Mouse (Mus musculus) liver, adult 2 months (tissue): ENCODE data around the gene Rbfox3. TPM values are rescaled to one million over a fixed set of nuclear protein-coding genes. Genes with fewer than 3 reads are reported as not detected.

Experiments
- DNase-seq: peaks from one replicate; pipeline ENCODE4 v3.0.0-alpha.2; 2011; ENCODE audit warnings: low read depth, low spot score; ENCODE audit errors: extremely low read depth
- H3K27ac ChIP-seq: fragments of 200-500 bp; replicated peaks from 2 replicates; pipeline ENCODE4 v1.5.1; 2012; ENCODE audit warnings: low read depth, mild to moderate bottlenecking, control low read depth, inconsistent platforms, low read length; ENCODE audit not compliant: insufficient read depth
- H3K27me3 ChIP-seq: fragments of 200-500 bp; 2 replicates; pipeline ENCODE4 v1.6.1; 2012; ENCODE audit warnings: mild to moderate bottlenecking, moderate library complexity, low read length, inconsistent platforms; ENCODE audit not compliant: control insufficient read depth, insufficient read depth
- H3K36me3 ChIP-seq: fragments of 200-500 bp; 2 replicates; pipeline ENCODE4 v1.6.1; 2012; ENCODE audit warnings: low read length, inconsistent platforms; ENCODE audit not compliant: control insufficient read depth, insufficient read depth
- H3K4me1 ChIP-seq: fragments of 200-500 bp; 2 replicates; pipeline ENCODE4 v1.6.1; 2011; ENCODE audit warnings: low read length; ENCODE audit not compliant: control insufficient read depth, insufficient read depth
- H3K4me3 ChIP-seq: fragments of 200-500 bp; 2 replicates; pipeline ENCODE4 v1.5.1; 2011; ENCODE audit warnings: low read depth, mild to moderate bottlenecking, control low read depth, low read length, moderate library complexity; ENCODE audit not compliant: insufficient read depth
- H3K79me2 ChIP-seq: fragments of 200-500 bp; 2 replicates; pipeline ENCODE4 v1.6.1; 2012; ENCODE audit warnings: inconsistent platforms, mild to moderate bottlenecking, low read length, moderate library complexity; ENCODE audit not compliant: control insufficient read depth, insufficient read depth
- H3K9ac ChIP-seq: fragments of 200-500 bp; 2 replicates; pipeline ENCODE4 v1.6.1; 2012; ENCODE audit warnings: low read depth, mild to moderate bottlenecking, control low read depth, inconsistent platforms, low read length
- CTCF ChIP-seq: fragments of 200-500 bp; IDR thresholded peaks from 2 replicates; pipeline ENCODE4 v1.5.1; 2011; ENCODE audit warnings: low read depth, low read length, control low read depth
- POLR2A ChIP-seq: fragments of 200-500 bp; IDR thresholded peaks from 2 replicates; pipeline ENCODE4 v1.6.1; 2011; ENCODE audit warnings: low read length, control low read depth; ENCODE audit not compliant: insufficient read depth; ENCODE audit errors: extremely low read depth
- WGBS: fragments of 180-500 bp; shearing (Covaris S2); methylation state at CpG from one replicate; pipeline ENCODE4 v1.1.7; 2018; 5-methylcytosine and 5-hydroxymethylcytosine counted together
- polyA plus RNA-seq: library from polyadenylated mRNA; depleted of rRNA; stranded (reverse); fragments of >200 nt; gene quantifications from 2 replicates; pipeline ENCODE4 v1.2.3, GENCODE M21; 2012
- total RNA-seq: library from RNA; depleted of rRNA; stranded (reverse); fragments of >200 nt; gene quantifications from 2 replicates; pipeline ENCODE4 v1.2.3, GENCODE M21; 2014

Gene Rbfox3
- total and polyA plus RNA-seq, 2 experiments = 0.28 to 0.44 TPM

DNA sequence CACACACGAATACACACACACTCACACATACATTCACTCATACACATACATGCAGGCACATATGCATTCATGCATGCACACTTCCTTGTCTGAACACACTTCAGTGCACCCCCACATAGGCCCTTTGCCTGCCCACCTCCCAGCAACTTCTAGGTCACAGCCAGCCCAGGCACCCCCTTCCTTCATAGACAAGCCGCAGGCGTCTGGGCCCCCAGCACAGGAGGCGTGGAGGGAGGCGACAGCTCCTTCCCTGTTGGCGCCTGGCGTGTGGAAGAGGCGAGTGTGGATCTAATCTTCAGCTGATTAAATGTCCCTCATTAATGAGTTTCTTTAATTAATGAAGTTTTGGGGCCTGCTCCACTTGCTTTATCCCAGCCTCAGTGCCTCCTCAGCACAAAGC lies 381.1 kb downstream of the Rbfox3 start:
- Histone ChIP-seq H3K36me3 (no peaks in the 10 kb centered on the region), H3K4me3 (no peak overlapping the region), H3K27ac (no peak overlapping the region), H3K9ac (no peak overlapping the region), H3K27me3 (no peaks in the 10 kb centered on the region), H3K4me1 (no peaks in the 10 kb centered on the region), H3K79me2 (no peaks in the 10 kb centered on the region)
- 81% methylated on average over 8 of the region's 8 CpGs for WGBS
- no peak for TF ChIP-seq POLR2A
- no peak for TF ChIP-seq CTCF
- DNase-seq = no peak

DNA sequence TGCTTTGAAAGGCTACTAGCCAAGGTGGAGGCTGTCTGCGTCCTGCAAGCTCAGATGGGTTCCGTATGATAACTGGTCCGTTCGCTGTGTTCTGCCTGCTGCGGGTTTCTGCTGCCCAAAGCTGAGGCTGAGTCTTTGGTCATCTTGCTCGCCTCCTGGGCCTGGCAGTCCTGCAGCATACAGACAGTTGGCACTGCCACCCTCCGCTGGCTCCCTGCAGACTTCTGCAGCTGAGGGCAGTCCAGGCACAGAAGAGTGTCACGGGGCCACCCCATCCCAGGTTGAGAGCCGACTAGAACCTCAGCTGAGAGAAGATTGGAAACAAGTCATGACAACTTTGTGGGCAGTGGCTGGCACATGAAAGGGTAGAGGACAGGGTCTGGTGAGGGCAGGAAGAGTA lies 382.6 kb downstream of the Rbfox3 start:
- no peaks in the 10 kb centered on the region for H3K36me3 ChIP-seq
- no peak overlapping the region for H3K27ac ChIP-seq
- H3K4me3 ChIP-seq = no peak overlapping the region
- DNase-seq = no peak
- H3K4me1 ChIP-seq = no peaks in the 10 kb centered on the region
- WGBS = 84% methylated on average over 9 of the region's 9 CpGs
- no peaks in the 10 kb centered on the region for H3K79me2 ChIP-seq
- TF ChIP-seq POLR2A (no peak), CTCF (no peak)
- H3K9ac ChIP-seq = no peak overlapping the region
- H3K27me3 ChIP-seq = no peaks in the 10 kb centered on the region

DNA sequence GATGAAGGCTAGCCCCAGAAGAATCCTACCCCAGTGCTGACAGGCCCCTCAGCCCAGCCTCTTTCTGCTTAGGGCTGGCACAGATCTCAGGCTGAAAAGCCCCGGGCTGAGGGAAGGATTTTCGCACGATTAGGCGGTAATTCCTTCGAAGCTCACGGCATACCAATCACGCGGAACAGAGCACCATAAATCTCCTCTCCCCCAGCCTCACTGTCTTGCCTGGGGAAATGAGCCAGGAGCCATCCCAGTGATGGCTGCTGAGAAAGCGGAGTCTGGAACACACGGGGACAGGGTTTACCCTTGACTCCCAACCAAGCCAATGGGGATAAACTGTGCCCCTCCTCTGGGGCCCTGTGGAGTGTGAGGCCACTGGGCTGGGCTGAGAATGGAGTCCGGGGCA lies 386.3 kb downstream of the Rbfox3 start:
- Histone ChIP-seq H3K9ac (no peak overlapping the region), H3K27ac (no peak overlapping the region), H3K36me3 (no peaks in the 10 kb centered on the region), H3K79me2 (no peaks in the 10 kb centered on the region), H3K4me1 (no peaks in the 10 kb centered on the region), H3K27me3 (no peaks in the 10 kb centered on the region), H3K4me3 (no peak overlapping the region)
- TF ChIP-seq POLR2A (no peak), CTCF (no peak)
- DNase-seq = no peak
- WGBS = 84% methylated on average over 11 of the region's 11 CpGs

DNA sequence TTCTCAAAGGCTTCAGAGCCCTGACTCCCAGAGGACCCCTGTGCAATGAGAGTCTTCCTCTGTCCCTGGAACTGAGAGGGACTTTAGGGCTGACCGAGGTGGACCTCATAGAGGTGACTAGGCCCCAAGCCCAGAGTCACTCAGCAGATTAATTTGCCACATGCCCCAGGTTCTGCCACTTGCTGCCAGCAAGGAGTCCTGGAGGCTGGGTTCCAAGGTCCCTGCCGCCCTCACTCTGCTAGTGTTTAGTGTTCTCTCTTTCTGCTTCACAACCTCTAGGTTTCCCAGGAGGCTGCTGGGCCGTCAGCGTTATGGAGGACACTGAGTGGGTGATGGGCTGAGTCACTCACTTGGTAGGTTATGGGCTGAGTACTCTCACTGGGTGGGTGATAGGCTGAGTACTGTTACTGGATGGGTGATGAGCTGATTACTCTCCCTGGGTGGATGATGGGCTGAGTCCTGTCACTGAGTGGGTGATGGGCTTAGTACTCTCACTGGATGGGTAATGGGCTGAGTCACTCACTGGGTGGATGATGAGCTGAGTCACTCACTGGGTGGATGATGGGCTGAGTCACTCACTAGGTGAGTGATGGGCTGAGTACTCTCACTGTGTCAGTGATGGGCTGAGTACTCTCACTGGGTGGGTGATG lies 387.8 kb downstream of the Rbfox3 start:
- 81% methylated on average over 4 of the region's 4 CpGs for WGBS
- Histone ChIP-seq H3K27ac (no peak overlapping the region), H3K4me1 (no peaks in the 10 kb centered on the region), H3K4me3 (no peak overlapping the region), H3K36me3 (no peaks in the 10 kb centered on the region), H3K27me3 (no peaks in the 10 kb centered on the region), H3K79me2 (no peaks in the 10 kb centered on the region), H3K9ac (no peak overlapping the region)
- no peak for DNase-seq
- TF ChIP-seq CTCF (no peak), POLR2A (no peak)

GRCm38 (mm10) chr11:118520932-118521331 lies 390.5 kb downstream of the Rbfox3 start:
- Histone ChIP-seq H3K36me3 (no peaks in the 10 kb centered on the region), H3K27ac (no peak overlapping the region), H3K27me3 (no peaks in the 10 kb centered on the region), H3K4me3 (no peak overlapping the region), H3K9ac (no peak overlapping the region), H3K79me2 (no peaks in the 10 kb centered on the region), H3K4me1 (no peaks in the 10 kb centered on the region)
- DNase-seq = no peak
- WGBS = 85% methylated on average over 2 of the region's 2 CpGs
- no peak for TF ChIP-seq POLR2A

DNA sequence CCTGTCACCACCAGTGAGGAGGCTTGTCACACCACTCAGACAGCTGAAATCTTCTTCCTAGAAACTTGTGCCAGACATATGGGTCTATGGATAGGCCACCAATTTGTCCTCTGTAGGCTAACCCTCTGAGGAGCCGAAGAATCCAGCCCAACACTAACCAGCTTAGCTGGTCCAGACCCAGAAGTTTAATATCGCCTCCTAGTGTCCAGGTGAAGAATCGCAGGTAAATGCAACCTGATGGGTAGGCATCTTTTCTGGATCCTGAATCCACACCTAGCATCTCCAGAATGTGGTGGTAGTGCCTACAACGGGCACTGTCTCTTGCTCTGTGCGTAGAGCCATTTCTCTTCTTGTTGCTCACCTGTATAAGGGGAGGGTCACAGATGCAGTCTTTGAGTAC lies 391.1 kb downstream of the Rbfox3 start:
- WGBS = 51% methylated on average over 5 of the region's 5 CpGs

More for the DNA sequence above, 391.1 kb downstream of the Rbfox3 start:
- no peaks in the 10 kb centered on the region for H3K4me1 ChIP-seq
- H3K27ac ChIP-seq = no peak overlapping the region
- H3K9ac ChIP-seq = no peak overlapping the region
- H3K27me3 ChIP-seq = no peaks in the 10 kb centered on the region
- TF ChIP-seq POLR2A (no peak), CTCF (0 out of 2 replicates have a peak, but pooled peaks have one; percentile 10)
- H3K4me3 ChIP-seq = no peak overlapping the region
- H3K79me2 ChIP-seq = no peaks in the 10 kb centered on the region
- DNase-seq = no peak
- no peaks in the 10 kb centered on the region for H3K36me3 ChIP-seq
